Mouse (Mus musculus) cerebral cortex, adult 2 months (tissue): ENCODE data around the gene Usp21.

Experiments used
- WGBS: fragments of 180-500 bp; shearing (Covaris S2); methylation state at CpG from one replicate; pipeline ENCODE4 v1.1.7; 2018; 5-methylcytosine and 5-hydroxymethylcytosine counted together

The Usp21 gene

GRCm38 (mm10) chr1:171240911-171241310, 46.9 kb downstream of the Usp21 start:
- WGBS: 90% methylated on average over 10 of the region's 10 CpGs

GRCm38 (mm10) chr1:171239992-171240744, 47.6 kb downstream of the Usp21 start:
- WGBS: 63% methylated on average over 15 of the region's 15 CpGs

- 72% methylated on average over 14 of the region's 14 CpGs for WGBS
These were observed 49.3 kb downstream of the Usp21 start for GRCm38 (mm10) chr1:171238463-171238862.

GRCm38 (mm10) chr1:171237438-171237837, 50.4 kb downstream of the Usp21 start:
- 86% methylated on average over 6 of the region's 6 CpGs for WGBS

GRCm38 (mm10) chr1:171235791-171236190, 52.0 kb downstream of the Usp21 start:
- 64% methylated on average over 4 of the region's 4 CpGs for WGBS

- WGBS: 91% methylated on average over 4 of the region's 4 CpGs
These were observed 53.3 kb downstream of the Usp21 start for GRCm38 (mm10) chr1:171234538-171234937.

- WGBS: 83% methylated on average over 14 of the region's 14 CpGs
These were observed 53.7 kb downstream of the Usp21 start, which contains the start of gene Fcer1g for GRCm38 (mm10) chr1:171234126-171234525. Gene Fcer1g, minus strand, starts transcription at chr1:171234365.

GRCm38 (mm10) chr1:171232800-171233730, 54.7 kb downstream of the Usp21 start:
- WGBS: 78% methylated on average over 12 of the region's 12 CpGs

GRCm38 (mm10) chr1:171232348-171232747, 55.4 kb downstream of the Usp21 start:
- 78% methylated on average over 5 of the region's 5 CpGs for WGBS
